Mouse (Mus musculus) testis, adult 2 months (tissue): Measurements from ENCODE around the gene Gm428. TPM values are rescaled to one million over a fixed set of nuclear protein-coding genes. Genes with fewer than 3 reads are reported as not detected.
"Not testable (repeated sequence)": the region's sequence is repeated elsewhere in the genome, so short reads cannot be mapped to it uniquely, and the experiment has no call there.

Experiments used
- H3K27ac ChIP-seq: fragments of 200-500 bp; 2 replicates; pipeline ENCODE4 v1.5.1; 2012; ENCODE audit warnings: low read depth, low read length; ENCODE audit not compliant: control insufficient read depth, insufficient read depth
- H3K27me3 ChIP-seq: fragments of 200-500 bp; 2 replicates; pipeline ENCODE4 v1.6.1; 2012; ENCODE audit warnings: mild to moderate bottlenecking, low read length, moderate library complexity; ENCODE audit not compliant: control insufficient read depth, insufficient read depth
- H3K36me3 ChIP-seq: fragments of 200-500 bp; 2 replicates; pipeline ENCODE4 v1.6.1; 2012; ENCODE audit warnings: mild to moderate bottlenecking, low read length; ENCODE audit not compliant: control insufficient read depth, insufficient read depth
- H3K4me1 ChIP-seq: fragments of 200-500 bp; 2 replicates; pipeline ENCODE4 v1.6.1; 2012; ENCODE audit warnings: low read length; ENCODE audit not compliant: control insufficient read depth, insufficient read depth
- H3K4me3 ChIP-seq: fragments of 200-500 bp; 2 replicates; pipeline ENCODE4 v1.5.1; 2012; ENCODE audit warnings: low read depth, mild to moderate bottlenecking, low read length, moderate library complexity, mixed read lengths; ENCODE audit not compliant: control insufficient read depth
- CTCF ChIP-seq: fragments of 200-500 bp; IDR thresholded peaks from 2 replicates; pipeline ENCODE4 v1.5.1; 2012; ENCODE audit warnings: low read depth, mild to moderate bottlenecking, inconsistent platforms, low read length, moderate library complexity; ENCODE audit not compliant: control insufficient read depth, insufficient read depth, insufficient replicate concordance
- POLR2A ChIP-seq: fragments of 200-500 bp; IDR thresholded peaks from 2 replicates; pipeline ENCODE4 v1.6.1; 2012; ENCODE audit warnings: low read depth, mild to moderate bottlenecking, inconsistent platforms, low read length, moderate library complexity; ENCODE audit not compliant: control insufficient read depth
- polyA plus RNA-seq: library from polyadenylated mRNA; depleted of rRNA; stranded (reverse); fragments of >200 nt; gene quantifications from 2 replicates; pipeline ENCODE4 v1.2.3, GENCODE M21; 2012; rRNA removed

Gm428 gene
- polyA plus RNA-seq = not detected in 2 replicates

GRCm38 (mm10) chr4:73683216-73683615 lies at the start of gene Gm428:
Gene Gm428, plus strand, starts transcription at chr4:73683516.
- not testable (repeated sequence) for H3K27ac ChIP-seq, H3K4me3 ChIP-seq, H3K36me3 ChIP-seq, H3K4me1 ChIP-seq, H3K27me3 ChIP-seq

DNA sequence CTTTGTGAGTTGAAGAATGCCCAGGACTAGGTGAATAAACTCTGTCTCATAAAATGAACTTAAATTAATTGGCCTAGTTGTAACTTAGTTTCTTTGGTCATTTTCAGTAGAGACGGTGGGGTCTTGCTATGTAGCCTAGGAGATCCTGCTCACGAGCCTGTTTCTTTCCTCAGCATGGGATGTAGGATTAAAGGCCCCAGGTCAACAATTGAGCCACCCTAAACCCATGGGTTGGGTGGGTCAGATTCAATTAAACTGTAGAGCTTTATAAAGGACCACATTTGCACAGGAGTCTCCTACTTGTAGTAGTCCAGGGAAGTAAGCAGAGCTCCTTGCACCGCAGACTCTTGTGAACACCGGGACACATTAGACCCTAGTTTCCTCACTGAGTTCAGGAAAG lies 45.5 kb upstream of the Gm428 start, which contains the start of gene Gm11236:
Gene Gm11236, plus strand, starts transcription at position 301 of the 400 bp plus-strand sequence.
- H3K4me1 ChIP-seq, H3K36me3 ChIP-seq, H3K27ac ChIP-seq, H3K4me3 ChIP-seq, H3K27me3 ChIP-seq: not testable (repeated sequence)

GRCm38 (mm10) chr4:73661864-73662263 lies 21.5 kb upstream of the Gm428 start:
- H3K4me3 ChIP-seq, H3K27ac ChIP-seq, H3K27me3 ChIP-seq, H3K36me3 ChIP-seq, H3K4me1 ChIP-seq: not testable (repeated sequence)

DNA sequence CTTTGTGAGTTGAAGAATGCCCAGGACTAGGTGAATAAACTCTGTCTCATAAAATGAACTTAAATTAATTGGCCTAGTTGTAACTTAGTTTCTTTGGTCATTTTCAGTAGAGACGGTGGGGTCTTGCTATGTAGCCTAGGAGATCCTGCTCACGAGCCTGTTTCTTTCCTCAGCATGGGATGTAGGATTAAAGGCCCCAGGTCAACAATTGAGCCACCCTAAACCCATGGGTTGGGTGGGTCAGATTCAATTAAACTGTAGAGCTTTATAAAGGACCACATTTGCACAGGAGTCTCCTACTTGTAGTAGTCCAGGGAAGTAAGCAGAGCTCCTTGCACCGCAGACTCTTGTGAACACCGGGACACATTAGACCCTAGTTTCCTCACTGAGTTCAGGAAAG lies 15.3 kb upstream of the Gm428 start, which contains the start of gene Gm11239:
Gene Gm11239, plus strand, starts transcription at position 301 of the 400 bp plus-strand sequence.
- H3K27ac ChIP-seq, H3K4me3 ChIP-seq, H3K36me3 ChIP-seq, H3K27me3 ChIP-seq, H3K4me1 ChIP-seq: not testable (repeated sequence)

GRCm38 (mm10) chr4:73718761-73719160 lies 35.4 kb downstream of the Gm428 start:
- H3K36me3 ChIP-seq = no peaks in the 10 kb centered on the region
- no peak overlapping the region for H3K4me3 ChIP-seq
- H3K27ac ChIP-seq = no peak overlapping the region
- no peaks in the 10 kb centered on the region for H3K27me3 ChIP-seq
- no peaks in the 10 kb centered on the region for H3K4me1 ChIP-seq
- TF ChIP-seq POLR2A (no peak), CTCF (no peak)

GRCm38 (mm10) chr4:73719819-73720218 lies 36.5 kb downstream of the Gm428 start:
- H3K4me3 ChIP-seq = no peak overlapping the region
- no peaks in the 10 kb centered on the region for H3K36me3 ChIP-seq
- H3K27ac ChIP-seq = no peak overlapping the region
- H3K27me3 ChIP-seq = no peaks in the 10 kb centered on the region
- no peaks in the 10 kb centered on the region for H3K4me1 ChIP-seq
- no peak for TF ChIP-seq POLR2A
- TF ChIP-seq CTCF = no peak

Other genes with a start within 250 kb of the Gm428 start
- gene Gm11238, start 75.6 kb upstream of the Gm428 start, polyA plus RNA-seq = not detected in 2 replicates
- not detected in 2 replicates for gene Gm11237, start 60.5 kb upstream of the Gm428 start, polyA plus RNA-seq
- not detected in 2 replicates for gene Gm11236, start 45.4 kb upstream of the Gm428 start, polyA plus RNA-seq
- gene Gm11239, start 15.2 kb upstream of the Gm428 start, polyA plus RNA-seq = not detected in 2 replicates
- gene Rasef, start 107.5 kb downstream of the Gm428 start, polyA plus RNA-seq = 12.1 and 12.4 TPM in 2 replicates
- gene Gm11758, start 192.8 kb downstream of the Gm428 start, polyA plus RNA-seq = not detected in 2 replicates
- gene Gm11757, start 207.6 kb downstream of the Gm428 start, polyA plus RNA-seq = not detected in 2 replicates
- not detected in 2 replicates for gene Gm13871, start 222.4 kb downstream of the Gm428 start, polyA plus RNA-seq
- not detected in 2 replicates for gene Gm11756, start 237.2 kb downstream of the Gm428 start, polyA plus RNA-seq